Comparison of ENCODE assay signal across 8 mouse cellular contexts in the genomic region with DNA sequence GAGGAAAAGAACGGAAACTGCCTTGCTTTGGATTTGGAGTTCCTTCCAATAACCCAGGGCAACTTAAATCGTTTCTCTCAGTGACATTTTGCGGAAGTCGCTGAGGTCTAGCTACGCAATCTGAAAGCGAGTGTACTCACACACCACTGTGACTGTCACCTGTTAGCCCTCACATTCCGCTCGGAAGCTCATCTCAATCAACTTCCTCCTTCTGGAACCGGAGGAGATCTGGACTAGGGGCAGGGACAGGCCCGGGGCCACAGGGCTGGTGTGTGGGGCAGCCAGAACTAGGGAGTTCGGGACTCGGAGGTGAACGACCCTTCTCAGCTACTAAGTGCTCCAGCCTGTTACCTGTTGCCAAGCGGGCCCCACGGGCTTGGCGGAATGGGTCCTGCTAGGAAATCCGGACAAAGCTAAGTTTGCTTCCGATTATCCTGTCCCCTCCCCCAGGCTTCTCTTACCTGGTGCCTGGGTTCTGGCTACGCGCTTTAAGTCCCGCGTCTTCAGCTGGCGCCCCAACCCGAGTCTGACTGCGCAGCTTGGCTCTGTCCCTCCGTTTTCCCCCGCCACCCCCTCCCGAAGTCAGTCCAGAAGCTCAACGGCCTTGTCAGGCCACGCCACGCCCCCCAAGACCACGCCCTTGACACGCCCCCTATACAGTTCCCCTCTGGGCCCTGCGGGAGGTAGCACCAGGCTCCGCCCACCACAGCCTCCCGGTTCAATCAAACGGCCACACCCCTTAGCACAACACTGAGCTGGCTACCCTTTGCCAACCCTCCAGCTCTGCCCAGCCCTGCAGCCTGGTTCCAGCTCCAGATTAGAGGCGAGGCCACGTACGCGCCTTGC. TPM values are rescaled to one million over a fixed set of nuclear protein-coding genes. Genes with fewer than 3 reads are reported as not detected.
DNase-seq lines count a peak whose midpoint lies in the region; ATAC-seq and TF ChIP-seq lines count a peak whose summit lies in the region.

No protein-coding gene starts in this region.

- peak overlapping the region; percentile 88 for H3K4me2 ChIP-seq in heart, embryonic 11.5 days
- H3K4me2 ChIP-seq in kidney, embryonic 16.5 days (replicated peaks; ENCODE audit: low read depth, low read length) = peak overlapping the region; percentile 95

- no peaks in the 10 kb centered on the region for H3K9me3 ChIP-seq in erythroblast, embryonic 14.5 days (ENCODE audit: control insufficient read depth, low read length)
- no peaks in the 10 kb centered on the region for H3K9me3 ChIP-seq in heart, embryonic 11.5 days (replicated peaks; ENCODE audit: control insufficient read depth, low read length)
- no peaks in the 10 kb centered on the region for H3K9me3 ChIP-seq in kidney, embryonic 16.5 days (ENCODE audit: low read length)

- peak overlapping the region; percentile 79 for H3K4me3 ChIP-seq in erythroblast, embryonic 14.5 days (replicated peaks)
- H3K4me3 ChIP-seq in heart, embryonic 11.5 days (ENCODE audit: low read depth, low read length) = peak overlapping the region; percentile 51
- peak overlapping the region; percentile 53 for H3K4me3 ChIP-seq in kidney, embryonic 16.5 days (ENCODE audit: low read length)
- peak overlapping the region; percentile 82 for H3K4me3 ChIP-seq in liver, adult 2 months (ENCODE audit: insufficient read depth, low read depth, low read length)

- H3K27me3 ChIP-seq in erythroblast, embryonic 14.5 days (ENCODE audit: control insufficient read depth) = no peaks in the 10 kb centered on the region
- peaks cover 7% of the 10 kb centered on the region; the same call in 1 of the 2 replicates for H3K27me3 ChIP-seq in heart, embryonic 11.5 days (ENCODE audit: control insufficient read depth, insufficient read depth, low read length)
- no peaks in the 10 kb centered on the region for H3K27me3 ChIP-seq in kidney, embryonic 16.5 days (ENCODE audit: insufficient read depth, low read length)
- no peaks in the 10 kb centered on the region for H3K27me3 ChIP-seq in liver, adult 2 months (ENCODE audit: control insufficient read depth, insufficient read depth, low read length)

- peak; percentile 94 for ATAC-seq in heart, embryonic 11.5 days (replicated peaks; ENCODE audit: insufficient number of reproducible peaks, low FRiP score, low TSS enrichment)
- peak; percentile 95 for ATAC-seq in kidney, embryonic 16.5 days (ENCODE audit: low FRiP score, low TSS enrichment)
- ATAC-seq in monocyte, adult 5-6 weeks (replicated peaks; ENCODE audit: insufficient number of reproducible peaks, low FRiP score, low TSS enrichment, poor library complexity, severe bottlenecking) = peak; percentile 81

- peak; percentile 11; the same call in 1 of the 2 replicates for TF ChIP-seq CTCF in liver, adult 2 months (IDR thresholded peaks at IDR 0.05; ENCODE audit: low read depth, low read length)

- peak; percentile 91 for TF ChIP-seq POLR2A in liver, adult 2 months (IDR thresholded peaks at IDR 0.05; ENCODE audit: extremely low read depth, insufficient read depth, low read length)

- peaks cover 99% of the 10 kb centered on the region for H3K4me1 ChIP-seq in erythroblast, embryonic 14.5 days (ENCODE audit: control insufficient read depth)
- H3K4me1 ChIP-seq in heart, embryonic 11.5 days (ENCODE audit: control insufficient read depth, insufficient read depth, low read length) = 0 out of 2 replicates have a peak, but pooled peaks cover 3% of the 10 kb centered on the region
- peaks cover 43% of the 10 kb centered on the region for H3K4me1 ChIP-seq in kidney, embryonic 16.5 days (ENCODE audit: insufficient read depth, low read length)
- H3K4me1 ChIP-seq in liver, adult 2 months (ENCODE audit: control insufficient read depth, insufficient read depth, low read length) = peaks cover 38% of the 10 kb centered on the region

- H3K27ac ChIP-seq in heart, embryonic 11.5 days (ENCODE audit: low read depth, low read length) = peak overlapping the region; percentile 60
- peak overlapping the region; percentile 89 for H3K27ac ChIP-seq in kidney, embryonic 16.5 days (ENCODE audit: low read length)
- H3K27ac ChIP-seq in liver, adult 2 months (replicated peaks; ENCODE audit: insufficient read depth, low read depth, low read length) = peak overlapping the region; percentile 94

- DNase-seq in CD4-positive, CD25-positive, alpha-beta regulatory T cell, adult 2 months (ENCODE audit: low read depth, low spot score) = peak; percentile 99
- peak; percentile 28 for DNase-seq in brain, embryonic 18.5 days (ENCODE audit: low read depth, low spot score)
- peak; percentile 96 for DNase-seq in liver, adult 2 months (ENCODE audit: extremely low read depth, low read depth, low spot score)
- DNase-seq in spleen, postnatal 36 days (ENCODE audit: low spot score in 2 of 2) = peak; percentile 99 to 100

- 2% methylated on average over 41 of the region's 41 CpGs for WGBS in heart, embryonic 11.5 days (ENCODE audit: insufficient replicate concordance)
- WGBS in kidney, embryonic 16.5 days = under 1% methylated on average over 41 of the region's 41 CpGs
- under 1% methylated on average over 41 of the region's 41 CpGs for WGBS in liver, adult 2 months

- peak overlapping the region; percentile 54; the same call in 1 of the 2 replicates for H3K9ac ChIP-seq in heart, embryonic 11.5 days (ENCODE audit: low read depth, low read length)
- H3K9ac ChIP-seq in kidney, embryonic 16.5 days (replicated peaks; ENCODE audit: low read length) = peak overlapping the region; percentile 72
- H3K9ac ChIP-seq in liver, adult 2 months (ENCODE audit: low read depth, low read length) = peak overlapping the region; percentile 80

- peaks cover 18% of the 10 kb centered on the region; the same call in 1 of the 2 replicates for H3K79me2 ChIP-seq in liver, adult 2 months (ENCODE audit: control insufficient read depth, insufficient read depth, low read length)

- H3K36me3 ChIP-seq in erythroblast, embryonic 14.5 days (ENCODE audit: control insufficient read depth) = peaks cover 53% of the 10 kb centered on the region
- H3K36me3 ChIP-seq in heart, embryonic 11.5 days (ENCODE audit: control insufficient read depth, insufficient read depth, low read length) = no peaks in the 10 kb centered on the region
- H3K36me3 ChIP-seq in kidney, embryonic 16.5 days (ENCODE audit: insufficient read depth, low read length) = no peaks in the 10 kb centered on the region
- no peaks in the 10 kb centered on the region for H3K36me3 ChIP-seq in liver, adult 2 months (ENCODE audit: control insufficient read depth, insufficient read depth, low read length)

RNA-seq across cellular contexts. Expression of a gene that starts 0.8 kb away (rescaled TPM):
- polyA plus RNA-seq in erythroblast, embryonic 14.5 days (2012) = 37.0 and 42.7 TPM in 2 replicates
- 10.6 and 14.3 TPM in 2 replicates for polyA plus RNA-seq in heart, embryonic 11.5 days (2014; fragmentation: Nextera tagmentation; extraction: Ambion mirVana)
- polyA plus RNA-seq in kidney, embryonic 16.5 days (2015; fragmentation: Nextera tagmentation; extraction: Ambion mirVana) = 64.1 and 71.8 TPM in 2 replicates
- 76.1 and 81.6 TPM in 2 replicates for total RNA-seq in liver, adult 2 months (2014; rRNA removed)
- polyA plus RNA-seq in liver, adult 2 months (2012; rRNA removed) = 140 and 148 TPM in 2 replicates
- 197 to 239 TPM (median 203 TPM) in 3 replicates for total RNA-seq in monocyte, adult 5-6 weeks (2017)

Comparison
In these comparisons a context has a peak if more than half of its experiments do, and no peak if none do; other contexts are left out.
1. Peak in every context shown above with its lines: DNase-seq, ATAC-seq, H3K4me3 ChIP-seq and H3K27ac ChIP-seq.
2. DNase-seq: peak in every context shown above with its lines; median percentile 100 in spleen, postnatal 36 days; 99 in CD4-positive, CD25-positive, alpha-beta regulatory T cell, adult 2 months; 96 in liver, adult 2 months; 28 in brain, embryonic 18.5 days.